Mouse (Mus musculus) myocyte (in vitro differentiated cells): ENCODE data around the gene Gm42669. TPM values are rescaled to one million over a fixed set of nuclear protein-coding genes. Genes with fewer than 3 reads are reported as not detected.

Source experiments
- H3K27me3 ChIP-seq: one replicate; pipeline ENCODE4 v1.6.1; 2011; ENCODE audit not compliant: control insufficient read depth, insufficient read depth, insufficient read length
- H3K36me3 ChIP-seq: one replicate; pipeline ENCODE4 v1.6.1; 2011; ENCODE audit not compliant: control insufficient read depth, insufficient read depth
- H3K4me2 ChIP-seq: one replicate; pipeline ENCODE4 v1.6.1; 2011; ENCODE audit warnings: low read depth, control low read depth
- H3K4me3 ChIP-seq: one replicate; pipeline ENCODE4 v1.5.1; 2011; ENCODE audit warnings: mild to moderate bottlenecking, control low read depth, moderate library complexity
- H3K79me2 ChIP-seq: one replicate; pipeline ENCODE4 v1.6.1; 2011; ENCODE audit not compliant: control insufficient read depth, insufficient read depth
- H3ac ChIP-seq: one replicate; pipeline ENCODE4 v1.6.1; 2011; ENCODE audit not compliant: control insufficient read depth, insufficient read length
- CEBPB ChIP-seq: IDR thresholded peaks from 2 replicates; pipeline ENCODE4 v1.6.1; 2011; ENCODE audit warnings: mild to moderate bottlenecking, moderate library complexity; ENCODE audit not compliant: poor library complexity, insufficient read depth, severe bottlenecking
- E2F4 ChIP-seq: IDR thresholded peaks from one replicate; pipeline ENCODE4 v1.6.1; 2011; ENCODE audit warnings: mild to moderate bottlenecking, control low read depth, moderate library complexity; ENCODE audit not compliant: insufficient read depth
- MAX ChIP-seq: IDR thresholded peaks from one replicate; pipeline ENCODE4 v1.6.1; 2011; ENCODE audit warnings: low read depth, mild to moderate bottlenecking, control low read depth
- MYOD1 ChIP-seq, 3 experiments: IDR thresholded peaks; one replicate each; pipeline ENCODE4 v1.6.1; 2011; ENCODE audit warnings: control low read depth in 2 of 3, low read depth in 2 of 3, mild to moderate bottlenecking in 2 of 3, moderate library complexity in 1 of 3; ENCODE audit not compliant: insufficient read length in 2 of 3, control insufficient read depth in 1 of 3
- MYOG ChIP-seq, 3 experiments: IDR thresholded peaks; one replicate each; pipeline ENCODE4 v1.6.1; 2011; ENCODE audit warnings: control low read depth in 2 of 3, low read depth in 2 of 3, mild to moderate bottlenecking in 2 of 3; ENCODE audit not compliant: insufficient read length in 2 of 3, control insufficient read depth in 1 of 3, insufficient read depth in 1 of 3
- POLR2A ChIP-seq: IDR thresholded peaks from one replicate; pipeline ENCODE4 v1.6.1; 2011; ENCODE audit warnings: low read depth, mild to moderate bottlenecking, control low read depth, moderate library complexity; ENCODE audit not compliant: insufficient read length
- POLR2AphosphoS2 ChIP-seq: IDR thresholded peaks from one replicate; pipeline ENCODE4 v1.6.1; 2011; ENCODE audit warnings: low read depth, control low read depth; ENCODE audit not compliant: insufficient read length
- REST ChIP-seq: IDR thresholded peaks from one replicate; pipeline ENCODE4 v1.6.1; 2011; ENCODE audit warnings: mild to moderate bottlenecking, control low read depth, moderate library complexity; ENCODE audit not compliant: insufficient read depth, insufficient read length
- SRF ChIP-seq: IDR thresholded peaks from one replicate; pipeline ENCODE4 v1.6.1; 2011; ENCODE audit warnings: low read depth; ENCODE audit not compliant: control insufficient read depth, insufficient read length
- TCF12 ChIP-seq: IDR thresholded peaks from one replicate; pipeline ENCODE4 v1.6.1; 2011; ENCODE audit warnings: mild to moderate bottlenecking, control low read depth; ENCODE audit not compliant: poor library complexity, insufficient read depth, severe bottlenecking
- TCF3 ChIP-seq: IDR thresholded peaks from one replicate; pipeline ENCODE4 v1.6.1; 2011; ENCODE audit warnings: low read depth, control low read depth; ENCODE audit not compliant: insufficient read length
- USF1 ChIP-seq: IDR thresholded peaks from one replicate; pipeline ENCODE4 v1.6.1; 2011; ENCODE audit warnings: low read depth, mild to moderate bottlenecking, control low read depth, moderate library complexity
- polyA plus RNA-seq: library from polyadenylated mRNA; unstranded; fragments of >200 nt; fragmentation: generic; extraction: Trizol; gene quantifications from one replicate; pipeline ENCODE4 v1.2.1, GENCODE M21; 2012; ENCODE audit warnings: missing spikeins

Gene Gm42669
- 0.02 TPM for polyA plus RNA-seq

DNA sequence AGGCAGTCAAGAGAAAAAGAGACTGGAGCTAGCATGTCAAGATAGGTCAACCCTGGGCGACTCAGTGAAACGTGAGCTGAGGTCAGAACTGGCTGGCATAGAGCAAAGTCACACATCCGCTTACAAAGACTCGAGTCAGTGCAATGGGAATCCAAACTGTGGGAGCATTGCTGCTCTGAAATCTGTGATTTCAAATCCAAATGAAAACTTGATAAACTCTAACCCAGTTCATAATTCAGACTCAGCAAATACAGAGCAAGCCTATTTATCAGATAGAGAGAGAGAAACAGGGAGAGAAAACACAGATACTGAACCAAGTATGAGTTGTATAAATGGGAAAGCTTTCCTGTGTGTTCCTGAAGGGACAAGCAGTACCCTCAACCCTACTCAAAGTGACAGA, at the start of gene Gm42669:
Gene Gm42669 (plus strand): TSS at position 301 of the 400 bp plus-strand sequence.
- Histone ChIP-seq H3K27me3 (no peaks in the 10 kb centered on the region), H3K4me3 (no peak within 1 kb of the TSS), H3K36me3 (no peaks in the 10 kb centered on the region), H3K4me2 (no peak within 1 kb of the TSS), H3ac (no peak within 1 kb of the TSS), H3K79me2 (no peaks in the 10 kb centered on the region)
- no peak for TF ChIP-seq USF1
- TF ChIP-seq MAX: no peak
- TF ChIP-seq REST: no peak
- TF ChIP-seq POLR2AphosphoS2: no peak
- no peak for TF ChIP-seq CEBPB
- TF ChIP-seq MYOD1 (IDR thresholded peaks at IDR 0.05; ENCODE audit: control insufficient read depth in 1 of 3, insufficient read length in 2 of 3, low read depth in 2 of 3): no peak
- no peak for TF ChIP-seq TCF12
- TF ChIP-seq SRF: no peak
- no peak for TF ChIP-seq E2F4
- TF ChIP-seq MYOG (IDR thresholded peaks at IDR 0.05; ENCODE audit: control insufficient read depth in 1 of 3, insufficient read depth in 1 of 3, insufficient read length in 2 of 3, low read depth in 2 of 3): no peak
- TF ChIP-seq TCF3: no peak
- no peak for TF ChIP-seq POLR2A

- Histone ChIP-seq H3K27me3 (no peaks in the 10 kb centered on the region), H3K4me3 (no peak overlapping the region), H3K36me3 (no peaks in the 10 kb centered on the region), H3ac (no peak overlapping the region), H3K79me2 (no peaks in the 10 kb centered on the region), H3K4me2 (no peak overlapping the region)
- TF ChIP-seq CEBPB (no peak), E2F4 (no peak), TCF3 (no peak), POLR2A (no peak), REST (no peak), SRF (no peak), MYOG (IDR thresholded peaks at IDR 0.05; ENCODE audit: control insufficient read depth in 1 of 3, insufficient read depth in 1 of 3, insufficient read length in 2 of 3, low read depth in 2 of 3) (no peak), MAX (no peak), TCF12 (no peak), USF1 (no peak), POLR2AphosphoS2 (no peak), MYOD1 (IDR thresholded peaks at IDR 0.05; ENCODE audit: control insufficient read depth in 1 of 3, insufficient read length in 2 of 3, low read depth in 2 of 3) (no peak)
These were observed 45.0 kb upstream of the Gm42669 start for GRCm38 (mm10) chr5:107462147-107463076.

DNA sequence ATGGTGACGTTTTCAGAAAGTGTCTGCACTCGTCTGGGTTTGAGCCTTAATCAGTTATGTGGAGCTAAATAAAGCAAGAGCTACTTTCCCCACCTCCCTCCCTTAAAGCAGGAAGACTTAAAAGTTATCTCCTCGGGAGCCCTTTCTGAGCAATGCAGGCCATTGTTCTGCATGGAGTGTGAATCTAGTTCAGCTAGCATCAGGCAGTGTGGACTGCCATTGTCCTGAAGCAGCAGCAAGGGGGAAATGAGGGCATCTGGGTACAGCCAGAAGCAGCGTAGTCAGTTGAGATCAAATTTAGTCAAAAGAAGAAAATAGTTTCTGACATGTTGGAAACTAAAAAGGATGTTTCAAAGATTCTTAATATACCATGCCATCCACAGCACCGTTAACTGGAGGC, 40.9 kb upstream of the Gm42669 start:
- H3K4me2 ChIP-seq: no peak overlapping the region
- no peak for TF ChIP-seq TCF3
- TF ChIP-seq REST: no peak
- TF ChIP-seq POLR2A: no peak
- TF ChIP-seq MAX: no peak
- no peak for TF ChIP-seq SRF
- TF ChIP-seq POLR2AphosphoS2: no peak
- TF ChIP-seq TCF12: no peak
- no peak for TF ChIP-seq MYOD1 (IDR thresholded peaks at IDR 0.05; ENCODE audit: control insufficient read depth in 1 of 3, insufficient read length in 2 of 3, low read depth in 2 of 3)
- TF ChIP-seq MYOG (IDR thresholded peaks at IDR 0.05; ENCODE audit: control insufficient read depth in 1 of 3, insufficient read depth in 1 of 3, insufficient read length in 2 of 3, low read depth in 2 of 3): no peak
- no peak for TF ChIP-seq E2F4
- no peak for TF ChIP-seq USF1
- TF ChIP-seq CEBPB: no peak

DNA sequence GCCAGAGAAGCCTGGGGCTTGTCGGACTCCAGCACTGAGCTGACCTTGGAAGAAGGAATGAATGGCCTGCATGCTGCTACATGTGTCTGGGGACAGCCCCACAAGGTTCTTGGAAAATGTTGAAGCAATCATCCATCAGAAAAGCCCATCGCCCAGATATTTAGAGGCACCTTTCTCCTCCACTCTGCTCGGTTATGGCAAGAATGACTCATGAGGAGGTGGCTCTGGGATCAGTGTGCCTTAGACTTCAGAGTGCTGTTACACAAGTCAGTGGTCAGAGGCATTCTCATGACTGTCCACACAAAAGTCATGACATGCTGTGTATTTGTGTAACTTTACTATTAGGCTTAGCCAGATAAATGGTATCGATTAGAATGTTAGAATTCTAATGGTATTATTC, 40.3 kb upstream of the Gm42669 start:
- H3K4me2 ChIP-seq: no peak overlapping the region
- H3ac ChIP-seq: no peak overlapping the region
- no peaks in the 10 kb centered on the region for H3K36me3 ChIP-seq
- H3K4me3 ChIP-seq: no peak overlapping the region
- TF ChIP-seq E2F4: no peak
- TF ChIP-seq USF1: no peak
- no peak for TF ChIP-seq POLR2A
- TF ChIP-seq TCF12: no peak
- no peak for TF ChIP-seq POLR2AphosphoS2
- TF ChIP-seq MYOG (IDR thresholded peaks at IDR 0.05; ENCODE audit: control insufficient read depth in 1 of 3, insufficient read depth in 1 of 3, insufficient read length in 2 of 3, low read depth in 2 of 3): no peak
- no peak for TF ChIP-seq MAX
- no peak for TF ChIP-seq CEBPB
- no peak for TF ChIP-seq TCF3
- no peak for TF ChIP-seq SRF
- no peak for TF ChIP-seq MYOD1 (IDR thresholded peaks at IDR 0.05; ENCODE audit: control insufficient read depth in 1 of 3, insufficient read length in 2 of 3, low read depth in 2 of 3)
- no peak for TF ChIP-seq REST
- H3K79me2 ChIP-seq: no peaks in the 10 kb centered on the region
- H3K27me3 ChIP-seq: no peaks in the 10 kb centered on the region

More for the DNA sequence above, 40.9 kb upstream of the Gm42669 start:
- no peak overlapping the region for H3ac ChIP-seq
- H3K36me3 ChIP-seq: no peaks in the 10 kb centered on the region
- no peaks in the 10 kb centered on the region for H3K79me2 ChIP-seq
- no peak overlapping the region for H3K4me3 ChIP-seq
- no peaks in the 10 kb centered on the region for H3K27me3 ChIP-seq
